Mouse (Mus musculus) MEL (cell line): ENCODE results near the gene Atxn7l1. TPM values are rescaled to one million over a fixed set of nuclear protein-coding genes. Genes with fewer than 3 reads are reported as not detected.

ENCODE experiments used
- DNase-seq: peaks from one replicate; pipeline ENCODE4 v3.0.0; 2011; ENCODE audit warnings: low read depth, low spot score
- H3K27ac ChIP-seq: 2 replicates; pipeline ENCODE4 v1.5.1; 2012; ENCODE audit warnings: low read depth, mild to moderate bottlenecking, control low read depth, low read length, moderate library complexity; ENCODE audit not compliant: control insufficient read depth
- H3K27me3 ChIP-seq, 2 experiments: fragments of 150-350 bp in 1 of 2; sonication (generic) in 1 of 2; 2 replicates each; pipeline ENCODE4 v1.6.1; 2012; ENCODE audit warnings: low read length in 2 of 2, mild to moderate bottlenecking in 2 of 2, improper control_type of control experiment in 1 of 2, moderate library complexity in 1 of 2; ENCODE audit not compliant: insufficient read depth in 2 of 2, control insufficient read depth in 1 of 2
- H3K36me3 ChIP-seq, 2 experiments: 2 replicates each; pipeline ENCODE4 v1.6.1; 2012 to 2014; ENCODE audit warnings: low read length in 2 of 2, improper control_type of control experiment in 1 of 2, inconsistent platforms in 1 of 2, mild to moderate bottlenecking in 1 of 2; ENCODE audit not compliant: insufficient read depth in 2 of 2, control insufficient read depth in 1 of 2
- H3K4me1 ChIP-seq, 2 experiments: fragments of 150-350 bp in 1 of 2; sonication (generic) in 1 of 2; 2 replicates each; pipeline ENCODE4 v1.6.1; 2012; ENCODE audit warnings: low read length in 2 of 2, improper control_type of control experiment in 1 of 2, mild to moderate bottlenecking in 1 of 2; ENCODE audit not compliant: insufficient read depth in 2 of 2, control insufficient read depth in 1 of 2
- H3K4me3 ChIP-seq, 2 experiments: fragments of 150-350 bp in 1 of 2; sonication (generic) in 1 of 2; 2 replicates each; pipeline ENCODE4 v1.5.1; 2012; ENCODE audit warnings: low read depth in 2 of 2, low read length in 2 of 2, mild to moderate bottlenecking in 2 of 2, moderate library complexity in 2 of 2, control low read depth in 1 of 2, improper control_type of control experiment in 1 of 2; ENCODE audit not compliant: control insufficient read depth in 1 of 2, insufficient read depth in 1 of 2
- H3K79me2 ChIP-seq: 2 replicates; pipeline ENCODE4 v1.6.1; 2012; ENCODE audit warnings: mild to moderate bottlenecking, low read length, moderate library complexity; ENCODE audit not compliant: control insufficient read depth, poor library complexity, insufficient read depth
- H3K9ac ChIP-seq: 2 replicates; pipeline ENCODE4 v1.6.1; 2012; ENCODE audit warnings: low read depth, mild to moderate bottlenecking, control low read depth, low read length, moderate library complexity; ENCODE audit not compliant: control insufficient read depth, poor library complexity, severe bottlenecking
- H3K9me3 ChIP-seq: fragments of 150-350 bp; sonication (generic); replicated peaks from 2 replicates; pipeline ENCODE4 v1.6.1; 2012; ENCODE audit warnings: mild to moderate bottlenecking, low read length, improper control_type of control experiment, moderate library complexity; ENCODE audit not compliant: insufficient read depth
- BHLHE40 ChIP-seq: IDR thresholded peaks from 2 replicates; pipeline ENCODE4 v1.6.1; 2012; ENCODE audit warnings: low read depth, mild to moderate bottlenecking, inconsistent platforms, low read length, improper control_type of control experiment, borderline replicate concordance
- CHD2 ChIP-seq: IDR thresholded peaks from 2 replicates; pipeline ENCODE4 v1.6.1; 2011; ENCODE audit warnings: low read length, improper control_type of control experiment
- GATA1 ChIP-seq: IDR thresholded peaks from 2 replicates; pipeline ENCODE4 v1.6.1; 2011; ENCODE audit warnings: low read depth, low read length, improper control_type of control experiment
- JUND ChIP-seq: IDR thresholded peaks from 2 replicates; pipeline ENCODE4 v1.6.1; 2011; ENCODE audit warnings: low read depth, mild to moderate bottlenecking, improper control_type of control experiment, low read length
- MAFK ChIP-seq: IDR thresholded peaks from 2 replicates; pipeline ENCODE4 v1.6.1; 2011; ENCODE audit warnings: low read depth, mild to moderate bottlenecking, low read length, improper control_type of control experiment, borderline replicate concordance
- MXI1 ChIP-seq: IDR thresholded peaks from 2 replicates; pipeline ENCODE4 v1.6.1; 2011; ENCODE audit warnings: mild to moderate bottlenecking, low read depth, low read length, improper control_type of control experiment
- MYB ChIP-seq: IDR thresholded peaks from 2 replicates; pipeline ENCODE4 v1.6.1; 2011; ENCODE audit warnings: mild to moderate bottlenecking, low read depth, low read length, improper control_type of control experiment
- MYC ChIP-seq: IDR thresholded peaks from 2 replicates; pipeline ENCODE4 v1.6.1; 2011; ENCODE audit warnings: low read depth, mild to moderate bottlenecking, low read length, improper control_type of control experiment, moderate library complexity
- NELFE ChIP-seq: IDR thresholded peaks from 2 replicates; pipeline ENCODE4 v1.6.1; 2011; ENCODE audit warnings: low read depth, low read length, improper control_type of control experiment
- POLR2AphosphoS2 ChIP-seq: IDR thresholded peaks from 2 replicates; pipeline ENCODE4 v1.6.1; 2011; ENCODE audit warnings: low read length, improper control_type of control experiment
- RCOR1 ChIP-seq: IDR thresholded peaks from 2 replicates; pipeline ENCODE4 v1.6.1; 2012; ENCODE audit warnings: low read depth, mild to moderate bottlenecking, inconsistent platforms, low read length, improper control_type of control experiment
- SIN3A ChIP-seq: IDR thresholded peaks from 2 replicates; pipeline ENCODE4 v1.6.1; 2012; ENCODE audit warnings: low read length, improper control_type of control experiment, inconsistent platforms
- SMC3 ChIP-seq: IDR thresholded peaks from 2 replicates; pipeline ENCODE4 v1.6.1; 2011; ENCODE audit warnings: low read depth, low read length, improper control_type of control experiment
- TAL1 ChIP-seq: IDR thresholded peaks from 2 replicates; pipeline ENCODE4 v1.6.1; 2012; ENCODE audit warnings: mild to moderate bottlenecking, inconsistent platforms, low read length, moderate library complexity, mixed read lengths
- TBP ChIP-seq: IDR thresholded peaks from 2 replicates; pipeline ENCODE4 v1.8.0; 2011; ENCODE audit warnings: low read depth, low read length, improper control_type of control experiment
- TCF12 ChIP-seq: IDR thresholded peaks from 2 replicates; pipeline ENCODE4 v1.6.1; 2014; ENCODE audit warnings: low read depth, mild to moderate bottlenecking, inconsistent platforms, low read length, improper control_type of control experiment, moderate library complexity
- UBTF ChIP-seq: IDR thresholded peaks from 2 replicates; pipeline ENCODE4 v1.6.1; 2012; ENCODE audit warnings: low read depth, mild to moderate bottlenecking, inconsistent platforms, low read length, improper control_type of control experiment, moderate library complexity, borderline replicate concordance; ENCODE audit not compliant: insufficient read depth
- ZKSCAN1 ChIP-seq: IDR thresholded peaks from 2 replicates; pipeline ENCODE4 v1.6.1; 2012; ENCODE audit warnings: low read depth, mild to moderate bottlenecking, inconsistent platforms, low read length, improper control_type of control experiment, moderate library complexity
- ZMIZ1 ChIP-seq: IDR thresholded peaks from 2 replicates; pipeline ENCODE4 v1.6.1; 2012; ENCODE audit warnings: low read depth, mild to moderate bottlenecking, inconsistent platforms, low read length, improper control_type of control experiment, moderate library complexity
- ZNF384 ChIP-seq: IDR thresholded peaks from 2 replicates; pipeline ENCODE4 v1.6.1; 2012; ENCODE audit warnings: low read depth, mild to moderate bottlenecking, inconsistent platforms, low read length, improper control_type of control experiment
- polyA plus RNA-seq, 2 experiments: library from polyadenylated mRNA; stranded (reverse) in 1 of 2; unstranded in 1 of 2; fragments of >175 nt in 1 of 2; fragments of >200 nt in 1 of 2; gene quantifications; 2 replicates each; pipeline versions ENCODE4 v1.2.1 to v1.2.4; 2012; ENCODE audit warnings: low replicate concordance in 2 of 2, low read depth in 1 of 2; ENCODE audit not compliant: insufficient read length in 2 of 2, insufficient read depth in 1 of 2, missing spikeins in 1 of 2
- total RNA-seq: library from RNA; depleted of rRNA; stranded (reverse); fragments of 300-350 nt; gene quantifications from 2 replicates; pipeline ENCODE4 v1.2.3, GENCODE M21; 2012

Gene Atxn7l1
- total and polyA plus RNA-seq, 3 experiments = 11.6 to 50.3 TPM; not detected in 1

DNA sequence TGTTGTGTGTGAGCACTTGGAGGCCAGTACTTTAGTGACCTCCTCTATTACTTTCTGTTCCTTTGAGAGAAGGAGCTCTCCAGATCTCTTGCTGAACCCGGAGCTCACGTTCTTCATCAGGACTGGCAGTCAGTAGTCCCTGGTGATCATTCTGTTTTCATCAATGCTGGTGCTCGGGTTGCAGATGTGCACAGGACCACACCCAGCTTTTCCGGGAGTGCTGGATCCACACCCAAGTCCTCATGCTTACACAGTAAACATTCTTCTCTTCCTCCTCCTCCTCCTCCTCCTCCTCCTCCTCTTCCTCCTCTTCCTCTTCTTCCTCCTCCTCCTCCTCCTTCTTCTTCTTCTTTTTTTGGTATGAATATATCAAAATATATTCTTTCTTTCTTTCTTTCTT lies 205.2 kb downstream of the Atxn7l1 start:
- H3K4me1 ChIP-seq = no peaks in the 10 kb centered on the region
- TF ChIP-seq CHD2 (no peak), ZKSCAN1 (no peak), TCF12 (no peak), MXI1 (no peak), MAFK (no peak), NELFE (no peak)
- H3K9ac ChIP-seq = no peak overlapping the region
- no peak overlapping the region for H3K27ac ChIP-seq
- no peak for DNase-seq
- H3K79me2 ChIP-seq = no peaks in the 10 kb centered on the region
- H3K27me3 ChIP-seq = no peaks in the 10 kb centered on the region
- peaks cover 0 to 49% of the 10 kb centered on the region in 2 experiments; a peak in 2 of 4 replicates for H3K36me3 ChIP-seq
- no peak overlapping the region for H3K4me3 ChIP-seq
- H3K9me3 ChIP-seq = no peaks in the 10 kb centered on the region

DNA sequence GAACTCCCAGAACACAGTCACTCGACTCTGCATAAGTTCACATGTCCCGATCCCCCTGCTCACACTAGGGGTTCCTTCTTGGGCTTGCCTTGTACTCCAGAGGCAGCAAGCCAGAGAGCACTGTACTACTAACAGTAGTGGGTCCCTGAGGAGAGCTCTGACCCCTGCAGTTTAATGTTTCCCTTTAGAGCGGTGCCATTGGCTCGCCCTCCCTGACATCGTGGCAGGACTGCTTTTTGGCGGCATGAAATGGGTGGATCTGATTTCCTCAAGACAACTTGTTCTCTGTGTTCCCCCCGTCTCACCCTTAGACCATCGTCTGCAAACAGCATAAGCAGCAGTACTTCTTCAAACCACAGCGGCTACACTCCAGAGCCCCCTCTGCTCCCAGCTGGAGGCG lies 210.9 kb downstream of the Atxn7l1 start:
- Histone ChIP-seq H3K27ac (no peak overlapping the region), H3K4me3 (no peak overlapping the region), H3K9me3 (no peaks in the 10 kb centered on the region), H3K9ac (no peak overlapping the region), H3K4me1 (no peaks in the 10 kb centered on the region), H3K36me3 (peaks cover 0 to 26% of the 10 kb centered on the region in 2 experiments; a peak in 2 of 4 replicates), H3K27me3 (no peaks in the 10 kb centered on the region), H3K79me2 (no peaks in the 10 kb centered on the region)
- TF ChIP-seq MAFK (no peak), POLR2AphosphoS2 (no peak), ZKSCAN1 (no peak), TAL1 (no peak), JUND (no peak), CHD2 (no peak), UBTF (no peak), ZMIZ1 (no peak), ZNF384 (no peak), SIN3A (no peak)
- no peak for DNase-seq

DNA sequence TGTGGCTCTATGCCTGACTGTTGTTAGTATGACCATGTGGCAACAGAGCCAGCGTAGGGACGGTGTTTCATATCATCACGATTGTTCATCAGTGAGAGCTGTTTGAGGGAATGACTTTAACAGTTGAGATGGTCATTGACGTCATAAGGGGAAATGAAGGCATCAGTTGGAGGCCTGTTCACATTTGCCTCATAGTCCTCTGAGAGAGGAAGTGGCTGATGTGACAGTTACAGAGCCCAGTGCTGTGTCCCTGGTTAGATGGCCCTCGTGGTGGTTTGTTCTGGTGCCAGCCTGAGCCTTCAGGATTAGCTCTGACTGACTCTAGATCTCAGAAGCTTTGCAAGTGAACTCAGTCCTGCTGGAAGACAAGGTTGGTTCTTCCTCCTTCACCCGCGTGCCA lies 211.7 kb downstream of the Atxn7l1 start:
- peaks cover 0 to 26% of the 10 kb centered on the region in 2 experiments; a peak in 2 of 4 replicates for H3K36me3 ChIP-seq

More for the DNA sequence above, 211.7 kb downstream of the Atxn7l1 start:
- no peaks in the 10 kb centered on the region for H3K27me3 ChIP-seq
- TF ChIP-seq MYC = no peak
- TF ChIP-seq SMC3 = no peak
- TF ChIP-seq ZNF384 = no peak
- no peak for TF ChIP-seq BHLHE40
- no peak for TF ChIP-seq RCOR1
- no peak for TF ChIP-seq UBTF
- TF ChIP-seq GATA1 = no peak
- no peak for TF ChIP-seq TBP
- no peak for TF ChIP-seq MAFK
- TF ChIP-seq POLR2AphosphoS2 = no peak
- no peak for TF ChIP-seq ZMIZ1
- no peak for TF ChIP-seq SIN3A
- no peak for TF ChIP-seq JUND
- no peak for TF ChIP-seq MYB
- H3K4me1 ChIP-seq = no peaks in the 10 kb centered on the region
- DNase-seq = no peak
- no peak overlapping the region for H3K27ac ChIP-seq
- no peaks in the 10 kb centered on the region for H3K79me2 ChIP-seq
- no peak overlapping the region for H3K4me3 ChIP-seq
- no peaks in the 10 kb centered on the region for H3K9me3 ChIP-seq
- no peak overlapping the region for H3K9ac ChIP-seq
